Mouse (Mus musculus): ENCODE data around the gene Ahr.

DNA sequence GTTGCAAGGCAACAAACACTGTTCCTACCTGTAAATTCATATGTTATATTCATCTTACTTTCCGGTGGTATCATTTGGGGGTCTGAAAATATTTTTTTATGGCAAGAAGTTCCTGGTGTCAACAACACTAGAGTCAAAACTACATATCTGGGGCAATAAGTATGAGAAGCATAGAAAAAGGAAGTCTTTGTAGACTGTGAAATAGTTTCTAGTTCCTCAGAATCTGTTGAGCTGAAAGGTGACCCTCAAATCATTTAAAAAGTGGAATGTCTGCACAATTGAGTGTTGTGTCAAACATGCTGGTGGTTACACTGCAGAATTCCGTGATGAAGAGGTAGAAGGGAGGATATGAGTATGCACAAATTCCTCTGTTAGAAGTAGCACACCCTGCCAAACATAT, 38.9 kb upstream of the Ahr start:
- no peak for TF ChIP-seq CTCF (IDR thresholded peaks at IDR 0.05; ENCODE audit: low read depth)
- no peak for TF ChIP-seq EP300 (IDR thresholded peaks at IDR 0.05; ENCODE audit: low read depth)
